Mouse (Mus musculus): ENCODE measurements around the gene Adgrb2.

DNA sequence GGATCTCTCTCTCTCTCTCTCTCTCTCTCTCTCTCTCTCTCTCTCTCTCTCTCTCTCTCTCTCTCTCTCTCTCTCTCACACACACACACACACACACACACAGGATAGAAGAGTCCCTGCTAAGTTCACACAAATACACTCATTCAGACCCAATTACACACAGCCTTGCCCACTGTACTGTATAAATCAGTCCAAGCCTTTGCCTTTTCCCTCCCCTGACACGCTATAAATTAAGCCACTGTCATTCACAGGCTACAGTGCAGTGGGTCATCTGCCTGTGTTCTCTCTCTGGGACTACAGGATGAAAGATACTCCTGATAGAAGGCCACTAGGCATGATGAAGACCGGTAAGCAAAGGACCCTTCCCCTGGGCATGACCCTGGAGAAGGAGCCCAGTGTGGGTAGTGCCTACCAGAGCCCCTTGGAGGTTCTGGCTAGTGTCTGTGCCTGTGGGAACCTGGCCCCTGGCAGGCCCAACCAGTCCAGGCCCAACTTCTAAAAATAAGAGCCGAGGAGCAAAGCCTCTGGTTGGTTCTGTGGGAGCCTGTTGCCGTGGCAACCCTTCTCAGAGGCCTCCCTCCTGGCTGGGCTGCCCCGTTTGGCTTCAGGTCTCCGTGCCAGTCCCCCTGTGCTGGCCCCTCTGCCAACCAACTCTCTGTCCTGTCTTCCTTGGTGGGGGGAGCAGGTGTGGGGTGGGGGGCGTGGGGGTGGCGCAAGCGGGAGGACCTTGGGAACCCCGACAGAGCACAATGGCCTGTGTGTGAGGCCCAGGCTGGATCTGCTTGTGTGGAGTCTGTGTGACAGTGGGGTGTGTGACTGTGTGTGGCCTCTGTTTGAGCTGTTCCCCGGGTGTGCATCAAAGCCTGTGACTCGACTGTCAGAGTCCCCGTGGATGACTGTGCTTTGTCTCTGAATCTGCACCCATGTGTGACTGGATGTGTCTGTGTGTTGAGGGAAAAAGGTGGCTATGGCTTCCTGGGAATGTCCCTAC lies 17.4 kb upstream of the Adgrb2 start:
- no peak for TF ChIP-seq CTCF (IDR thresholded peaks at IDR 0.05; ENCODE audit: borderline replicate concordance, insufficient read depth, low read depth, low read length)
- TF ChIP-seq POLR2A (IDR thresholded peaks at IDR 0.05; ENCODE audit: borderline replicate concordance, insufficient read depth, low read length), result no peak
